Mouse (Mus musculus): ENCODE results near the gene Gm45717. TPM values are rescaled to one million over a fixed set of nuclear protein-coding genes. Genes with fewer than 3 reads are reported as not detected.
"Not testable (repeated sequence)": the region's sequence is repeated elsewhere in the genome, so short reads cannot be mapped to it uniquely, and the experiment has no call there.

Gene Gm45717
- total and polyA plus RNA-seq, 2 experiments from 2014 or later, result not detected

DNA sequence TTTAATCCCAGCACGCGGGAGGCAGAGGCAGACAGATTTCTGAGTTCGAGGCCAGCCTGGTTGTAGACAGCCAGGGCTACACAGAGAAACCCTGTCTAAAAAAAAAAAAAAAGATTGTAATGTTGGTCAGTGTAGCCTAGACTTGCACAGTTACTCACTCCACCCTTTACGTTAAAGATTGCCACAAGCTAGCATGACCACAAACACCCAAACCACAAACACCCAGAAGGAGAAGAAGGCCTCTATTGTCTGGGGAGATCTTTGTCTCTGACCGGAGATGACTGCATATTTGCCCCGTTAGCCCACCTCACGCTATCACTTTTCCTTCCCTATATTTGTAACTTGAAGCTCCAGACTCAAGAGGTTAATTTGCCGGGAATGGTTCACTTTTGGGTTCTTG, 26.0 kb upstream of the Gm45717 start:
- ATAC-seq (ENCODE audit: low FRiP score), result no peak
- no peak for DNase-seq (ENCODE audit: low spot score)
- no peak overlapping the region for H3K4me2 ChIP-seq (ENCODE audit: low read depth, low read length, poor library complexity, severe bottlenecking)
- H3K27ac ChIP-seq (ENCODE audit: low read depth, low read length), result no peak overlapping the region
- no peak overlapping the region for H3K4me3 ChIP-seq (ENCODE audit: low read depth, low read length)
- 95% methylated on average over 8 of the region's 8 CpGs for WGBS
- no peaks in the 10 kb centered on the region for H3K36me3 ChIP-seq (ENCODE audit: insufficient read depth, low read length)
- H3K9ac ChIP-seq (replicated peaks; ENCODE audit: low read length, poor library complexity, severe bottlenecking), result no peak overlapping the region
- TF ChIP-seq CTCF (IDR thresholded peaks at IDR 0.05), result no peak
- no peaks in the 10 kb centered on the region for H3K4me1 ChIP-seq (ENCODE audit: insufficient read depth, low read length)
- H3K9me3 ChIP-seq (ENCODE audit: low read length), result no peaks in the 10 kb centered on the region
- H3K27me3 ChIP-seq (ENCODE audit: insufficient read depth, low read length), result no peaks in the 10 kb centered on the region

DNA sequence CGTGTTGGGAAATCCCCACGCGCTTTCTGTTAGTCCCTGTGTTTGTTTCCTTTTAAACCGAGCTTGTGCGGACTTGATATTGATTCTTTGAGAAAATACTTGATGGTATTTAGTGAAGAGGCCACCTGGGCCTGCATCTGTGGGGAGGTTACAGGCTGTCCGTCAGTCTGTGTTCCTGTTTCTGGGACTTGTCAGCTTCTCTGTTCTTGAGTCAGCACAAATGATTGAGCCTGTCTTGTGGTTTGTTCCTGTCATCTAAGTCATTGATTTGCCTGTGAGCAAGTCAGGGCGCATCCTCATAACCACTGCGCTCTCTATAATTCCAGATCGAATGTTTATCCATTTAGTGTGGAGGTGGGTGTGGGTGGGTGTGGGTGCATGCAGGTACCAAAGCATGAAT, 21.0 kb upstream of the Gm45717 start:
- H3K36me3 ChIP-seq (ENCODE audit: insufficient read depth, low read length); H3K27me3 ChIP-seq (ENCODE audit: insufficient read depth, low read length); H3K4me2 ChIP-seq (ENCODE audit: low read depth, low read length, poor library complexity, severe bottlenecking); DNase-seq (ENCODE audit: low spot score); ATAC-seq (ENCODE audit: low FRiP score); H3K4me1 ChIP-seq (ENCODE audit: insufficient read depth, low read length); H3K27ac ChIP-seq (ENCODE audit: low read depth, low read length); H3K9ac ChIP-seq (replicated peaks; ENCODE audit: low read length, poor library complexity, severe bottlenecking); H3K9me3 ChIP-seq (ENCODE audit: low read length); H3K4me3 ChIP-seq (ENCODE audit: low read depth, low read length): not testable (repeated sequence)
- 88% methylated on average over 9 of the region's 9 CpGs for WGBS

DNA sequence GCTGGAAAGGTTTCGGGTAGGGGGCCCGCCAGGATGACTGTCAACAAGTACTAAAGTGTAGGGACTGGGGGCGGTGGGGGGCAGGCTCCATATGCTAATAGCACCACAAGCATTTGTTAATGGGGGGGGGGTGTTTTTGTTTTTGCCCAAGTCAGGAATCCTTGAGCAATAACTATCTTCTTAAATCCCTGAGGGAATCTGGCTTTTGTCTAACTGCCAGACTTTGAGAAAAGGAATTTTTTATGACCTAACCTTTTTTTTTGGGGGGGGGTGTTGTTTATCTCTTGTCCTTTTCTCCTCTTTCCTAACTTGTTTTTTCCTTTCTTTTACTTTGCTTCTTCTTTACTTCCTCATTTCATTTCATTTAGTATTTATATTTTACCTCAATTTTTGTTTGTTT, 19.7 kb upstream of the Gm45717 start:
- Histone ChIP-seq H3K4me3 (ENCODE audit: low read depth, low read length) (no peak overlapping the region), H3K27me3 (ENCODE audit: insufficient read depth, low read length) (no peaks in the 10 kb centered on the region), H3K27ac (ENCODE audit: low read depth, low read length) (no peak overlapping the region), H3K9ac (replicated peaks; ENCODE audit: low read length, poor library complexity, severe bottlenecking) (no peak overlapping the region), H3K4me1 (ENCODE audit: insufficient read depth, low read length) (no peaks in the 10 kb centered on the region), H3K9me3 (ENCODE audit: low read length) (no peaks in the 10 kb centered on the region), H3K36me3 (ENCODE audit: insufficient read depth, low read length) (no peaks in the 10 kb centered on the region), H3K4me2 (ENCODE audit: low read depth, low read length, poor library complexity, severe bottlenecking) (no peak overlapping the region)
- 25% methylated on average over 3 of the region's 3 CpGs for WGBS
- DNase-seq (ENCODE audit: low spot score) (no peak), ATAC-seq (ENCODE audit: low FRiP score) (no peak)
- TF ChIP-seq CTCF (IDR thresholded peaks at IDR 0.05), result no peak

DNA sequence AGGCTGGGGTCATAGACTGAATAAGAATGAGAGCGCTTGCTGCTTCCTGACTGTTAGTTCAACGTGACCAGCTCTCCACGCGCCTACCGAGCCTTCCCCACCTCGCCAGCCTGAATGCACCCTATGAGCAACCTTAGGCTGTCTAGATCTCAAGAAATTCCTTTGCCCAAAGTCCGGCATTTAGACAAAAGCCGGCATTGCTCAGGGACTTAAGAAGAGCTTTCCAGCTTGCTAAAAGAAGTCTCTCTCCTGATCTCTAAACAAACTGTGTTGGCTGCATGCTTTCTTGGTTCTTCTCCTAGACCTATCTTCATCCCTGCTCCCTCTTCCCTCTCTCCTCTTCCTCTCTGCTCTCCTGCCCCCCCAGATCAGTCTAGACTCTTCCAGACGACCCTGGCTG, 19.2 kb upstream of the Gm45717 start:
- TF ChIP-seq CTCF (IDR thresholded peaks at IDR 0.05), result no peak
- WGBS, result 10% methylated on average over 9 of the region's 9 CpGs

DNA sequence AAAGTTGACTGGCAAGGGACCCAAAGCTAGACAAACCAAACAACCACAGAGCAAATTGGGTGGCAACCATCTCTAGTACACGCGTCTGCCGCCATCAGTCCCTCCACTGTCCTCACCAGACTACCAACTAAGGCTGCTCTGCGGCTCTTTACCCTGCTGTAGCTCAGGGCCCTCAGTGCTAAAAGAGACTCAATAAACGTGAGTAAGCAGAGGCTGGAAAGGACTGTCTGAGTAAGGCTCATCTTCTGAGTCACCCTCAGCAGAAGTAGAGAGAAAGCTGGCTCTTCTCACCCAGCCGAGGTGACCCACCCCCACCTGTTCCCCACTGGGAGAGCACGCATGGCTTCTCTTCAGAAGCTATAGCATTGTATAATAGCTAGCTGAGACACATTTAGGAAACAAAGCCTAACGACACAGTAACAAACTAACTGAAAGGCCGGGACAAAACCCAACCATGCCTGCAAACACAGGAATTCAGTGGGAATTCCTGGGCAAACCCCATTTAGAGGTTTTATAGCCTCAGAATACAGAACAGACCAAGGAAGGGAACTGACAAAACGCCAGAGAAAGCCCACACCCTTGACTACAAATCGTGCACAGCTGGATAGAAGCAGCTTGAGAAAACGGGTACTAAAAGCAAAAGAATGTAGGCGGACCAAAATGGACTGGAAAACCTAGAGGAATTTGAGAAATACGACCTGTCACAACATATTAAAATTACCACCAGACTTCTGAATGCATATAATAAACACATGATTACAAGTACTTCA, 17.8 kb upstream of the Gm45717 start:
- DNase-seq (ENCODE audit: low spot score), result no peak
- no peak overlapping the region for H3K4me3 ChIP-seq (ENCODE audit: low read depth, low read length)
- H3K4me1 ChIP-seq (ENCODE audit: insufficient read depth, low read length), result no peaks in the 10 kb centered on the region
- H3K4me2 ChIP-seq (ENCODE audit: low read depth, low read length, poor library complexity, severe bottlenecking), result no peak overlapping the region
- no peaks in the 10 kb centered on the region for H3K9me3 ChIP-seq (ENCODE audit: low read length)
- H3K27ac ChIP-seq (ENCODE audit: low read depth, low read length), result no peak overlapping the region
- no peaks in the 10 kb centered on the region for H3K27me3 ChIP-seq (ENCODE audit: insufficient read depth, low read length)
- no peak overlapping the region for H3K9ac ChIP-seq (replicated peaks; ENCODE audit: low read length, poor library complexity, severe bottlenecking)
- TF ChIP-seq CTCF (IDR thresholded peaks at IDR 0.05), result no peak
- ATAC-seq (ENCODE audit: low FRiP score), result no peak
- no peaks in the 10 kb centered on the region for H3K36me3 ChIP-seq (ENCODE audit: insufficient read depth, low read length)
- WGBS, result 29% methylated on average over 14 of the region's 14 CpGs

More for the DNA sequence above, 19.2 kb upstream of the Gm45717 start:
- Histone ChIP-seq H3K36me3 (ENCODE audit: insufficient read depth, low read length) (no peaks in the 10 kb centered on the region), H3K4me1 (ENCODE audit: insufficient read depth, low read length) (no peaks in the 10 kb centered on the region), H3K9me3 (ENCODE audit: low read length) (no peaks in the 10 kb centered on the region), H3K27me3 (ENCODE audit: insufficient read depth, low read length) (no peaks in the 10 kb centered on the region), H3K4me3 (ENCODE audit: low read depth, low read length) (no peak overlapping the region), H3K27ac (ENCODE audit: low read depth, low read length) (no peak overlapping the region), H3K9ac (replicated peaks; ENCODE audit: low read length, poor library complexity, severe bottlenecking) (no peak overlapping the region), H3K4me2 (ENCODE audit: low read depth, low read length, poor library complexity, severe bottlenecking) (no peak overlapping the region)
- ATAC-seq (ENCODE audit: low FRiP score), result no peak
- DNase-seq (ENCODE audit: low spot score), result no peak

DNA sequence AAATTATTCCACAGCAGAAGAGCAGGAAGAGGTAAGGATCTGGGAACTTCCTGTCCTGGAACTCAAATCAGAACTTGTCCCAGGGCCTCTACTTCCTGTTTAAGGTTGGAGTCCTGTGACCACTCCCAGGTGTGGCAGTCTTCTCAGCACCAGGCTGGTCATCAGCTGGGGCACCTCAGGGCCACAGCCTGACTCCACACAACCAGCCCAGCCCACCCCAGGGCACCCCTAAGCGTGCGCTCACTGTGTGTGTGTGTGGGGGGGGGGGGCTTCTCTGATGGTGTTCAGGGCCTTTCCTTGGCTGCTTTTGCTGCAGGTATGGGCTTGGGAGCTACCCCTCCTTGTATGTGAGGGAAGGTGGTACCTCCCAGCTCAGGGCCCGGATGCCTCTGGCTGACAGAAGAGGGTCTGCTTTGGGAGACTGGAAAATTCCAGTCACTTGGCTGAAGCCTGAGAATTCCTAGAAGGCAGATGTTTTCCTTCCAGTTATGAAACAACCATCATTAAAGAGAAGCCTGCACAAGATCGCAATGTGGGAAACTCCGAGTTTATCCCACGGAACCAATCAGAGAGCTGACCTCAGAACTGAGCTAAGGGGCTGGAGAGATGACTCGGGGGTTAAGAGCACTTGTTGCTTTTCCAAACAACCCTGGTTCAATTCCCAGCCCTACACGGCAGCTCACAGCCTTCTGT, 15.9 kb upstream of the Gm45717 start:
- no peaks in the 10 kb centered on the region for H3K27me3 ChIP-seq (ENCODE audit: insufficient read depth, low read length)
- no peak overlapping the region for H3K4me2 ChIP-seq (ENCODE audit: low read depth, low read length, poor library complexity, severe bottlenecking)
- ATAC-seq (ENCODE audit: low FRiP score) (no peak), DNase-seq (ENCODE audit: low spot score) (no peak)
- H3K9ac ChIP-seq (replicated peaks; ENCODE audit: low read length, poor library complexity, severe bottlenecking), result no peak overlapping the region
- TF ChIP-seq CTCF (IDR thresholded peaks at IDR 0.05), result no peak
- no peaks in the 10 kb centered on the region for H3K4me1 ChIP-seq (ENCODE audit: insufficient read depth, low read length)
- no peaks in the 10 kb centered on the region for H3K36me3 ChIP-seq (ENCODE audit: insufficient read depth, low read length)
- no peaks in the 10 kb centered on the region for H3K9me3 ChIP-seq (ENCODE audit: low read length)
- whole genome bisulfite sequencing, result 80% methylated on average over 8 of the region's 8 CpGs
- no peak overlapping the region for H3K4me3 ChIP-seq (ENCODE audit: low read depth, low read length)
- no peak overlapping the region for H3K27ac ChIP-seq (ENCODE audit: low read depth, low read length)

All from midbrain, postnatal 0 days (tissue).